Mouse (Mus musculus) thymus, adult 18-20 months (tissue): ENCODE measurements around the gene Dnmt3b.
"Not testable (repeated sequence)": the region's sequence is repeated elsewhere in the genome, so short reads cannot be mapped to it uniquely, and the experiment has no call there.

Experiments used
- DNase-seq, 2 experiments: peaks; one replicate each; pipeline ENCODE4 v3.0.0; 2022; ENCODE audit warnings: mixed read lengths in 2 of 2

Gene Dnmt3b

GRCm38 (mm10) chr2:153717861-153718260 lies 68.6 kb downstream of the Dnmt3b start:
- not testable (repeated sequence) for DNase-seq

GRCm38 (mm10) chr2:153723098-153723497 lies 73.8 kb downstream of the Dnmt3b start:
- DNase-seq, result no peak

- no peak for DNase-seq
These were observed 75.2 kb downstream of the Dnmt3b start for GRCm38 (mm10) chr2:153724424-153724823.

GRCm38 (mm10) chr2:153724871-153725270 lies 75.6 kb downstream of the Dnmt3b start:
- DNase-seq, result no peak

- no peak for DNase-seq
These were observed 76.0 kb downstream of the Dnmt3b start for GRCm38 (mm10) chr2:153725291-153725690.

GRCm38 (mm10) chr2:153734033-153734432 lies 84.8 kb downstream of the Dnmt3b start:
- peak in 1 of 2 experiments; percentile 8 for DNase-seq
